Mouse (Mus musculus) cortical plate, adult 2 months (tissue): ENCODE data around the gene Ndufv3.

Experiments used
- CTCF ChIP-seq: fragments of 200-500 bp; IDR thresholded peaks from 2 replicates; pipeline ENCODE4 v1.5.1; 2011; ENCODE audit warnings: mild to moderate bottlenecking, control low read depth, low read length; ENCODE audit not compliant: insufficient read depth; ENCODE audit errors: extremely low read depth
- POLR2A ChIP-seq: fragments of 200-500 bp; IDR thresholded peaks from 2 replicates; pipeline ENCODE4 v1.6.1; 2011; ENCODE audit warnings: mild to moderate bottlenecking, low read length, control low read depth; ENCODE audit not compliant: insufficient read depth; ENCODE audit errors: extremely low read depth

GRCm38 (mm10) chr17:31556253-31556652 is 36.3 kb downstream of the Ndufv3 start:
- TF ChIP-seq CTCF (no peak), POLR2A (no peak)
